ENCODE assay signal across 10 mouse cellular contexts in the genomic region with DNA sequence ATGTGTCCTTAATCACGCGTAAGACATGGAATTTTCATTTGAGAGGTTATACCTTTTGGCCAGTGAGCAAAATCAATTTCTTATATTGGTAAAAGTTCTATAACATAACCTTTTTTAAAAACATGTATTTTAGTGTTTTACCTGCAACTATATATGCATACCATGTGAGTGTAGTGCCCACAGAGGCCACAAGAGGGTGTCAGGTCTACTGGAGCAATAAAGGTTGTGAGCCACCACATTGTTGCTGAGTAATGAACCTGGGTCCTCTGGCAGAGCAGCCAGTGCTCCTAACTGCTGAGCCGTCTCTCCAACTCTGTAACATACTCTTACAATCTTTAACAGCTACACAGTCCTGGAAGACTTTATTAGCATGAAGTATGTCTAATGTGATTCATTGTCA. TPM values are rescaled to one million over a fixed set of nuclear protein-coding genes. Genes with fewer than 3 reads are reported as not detected.
DNase-seq lines count a peak whose midpoint lies in the region; TF ChIP-seq lines count a peak whose summit lies in the region.
"Had no signal": no experiment of that assay in that cellular context is flagged by ENCODE, and none has a peak within 500 bp of the region (broad histone marks: within the 10 kb centered on the region; RNA-seq: fewer than 3 reads in every experiment).

No protein-coding gene starts in this region.

- 95% methylated on average over 3 of the region's 3 CpGs for WGBS in kidney, adult 2 months

- H3K9ac ChIP-seq in CH12.LX (ENCODE audit: insufficient read depth, low read depth) = no peak overlapping the region
- H3K9ac ChIP-seq: embryonic facial prominence, embryonic 13.5 days had no signal

- H3K4me1 ChIP-seq in kidney, adult 2 months (ENCODE audit: control insufficient read depth, insufficient read depth, low read length) = no peaks in the 10 kb centered on the region
- peaks cover 0 to 15% of the 10 kb centered on the region in 2 experiments; a peak in 2 of 4 replicates for H3K4me1 ChIP-seq in CH12.LX (ENCODE audit: control insufficient read depth in 1 of 2, insufficient read depth in 2 of 2)
- H3K4me1 ChIP-seq: embryonic facial prominence, embryonic 13.5 days had no signal

- H3K27me3 ChIP-seq in kidney, adult 2 months (replicated peaks; ENCODE audit: control insufficient read depth, insufficient read depth, low read length) = no peaks in the 10 kb centered on the region
- no peaks in the 10 kb centered on the region for H3K27me3 ChIP-seq in CH12.LX (replicated peaks)
- H3K27me3 ChIP-seq: embryonic facial prominence, embryonic 13.5 days had no signal

- dilution Hi-C loops in CH12.LX (cut with MboI; ENCODE audit: extremely low pct_ligation_motif_present, extremely low pct_unique_long_range_greater_than_20kb, low sequenced_read_pairs) = no loop called here

- DNase-seq in kidney, adult 2 months = no peak
- no peak for DNase-seq in kidney, adult 11 months
- DNase-seq in CH12.LX (ENCODE audit: extremely low read depth) (peak; percentile 49), MN1 (ENCODE audit: low spot score) (no peak)
- peak; percentile 3 for DNase-seq in brain, embryonic 14.5 days (ENCODE audit: low read depth)
- DNase-seq in naive thymus-derived CD4-positive, alpha-beta T cell, adult 2 months (ENCODE audit: low read depth) = peak; percentile 69
- no peak for DNase-seq in frontal cortex, postnatal 10 days (ENCODE audit: low spot score in 2 of 2)
- no peak for DNase-seq in heart, adult 9 months (ENCODE audit: low spot score in 2 of 2)

- H3K4me3 ChIP-seq in kidney, adult 2 months (ENCODE audit: insufficient read depth, low read depth, low read length) = no peak overlapping the region
- H3K4me3 ChIP-seq in CH12.LX (replicated peaks in 1 of 3; ENCODE audit: low read depth in 2 of 3, low read length in 2 of 3, poor library complexity in 1 of 3) = no peak overlapping the region
- H3K4me3 ChIP-seq: embryonic facial prominence, embryonic 13.5 days had no signal

- H3K4me2 ChIP-seq in CH12.LX (ENCODE audit: insufficient read depth, low read depth, poor library complexity, severe bottlenecking) = no peak overlapping the region
- H3K4me2 ChIP-seq: embryonic facial prominence, embryonic 13.5 days had no signal

- no peaks in the 10 kb centered on the region for H3K79me2 ChIP-seq in CH12.LX (replicated peaks; ENCODE audit: control insufficient read depth, extremely low read depth, insufficient read depth, poor library complexity, severe bottlenecking)

- in situ Hi-C loops in CH12.LX (cut with MboI; ENCODE audit: low pct_ligation_motif_present, low pct_unique_long_range_greater_than_20kb, low sequenced_read_pairs) = loop anchor here (5.0 kb wide), 1 partner anchor 54 kb away; a partner anchor contains a TSS

- H3K36me3 ChIP-seq in kidney, adult 2 months (ENCODE audit: control insufficient read depth, insufficient read depth, low read length) = no peaks in the 10 kb centered on the region
- H3K36me3 ChIP-seq in CH12.LX (replicated peaks in 1 of 2; ENCODE audit: control insufficient read depth in 1 of 2, insufficient read depth in 1 of 2, low read length in 1 of 2) = peaks cover 2 to 36% of the 10 kb centered on the region in 2 experiments

- TF ChIP-seq RAD21 in CH12.LX (IDR thresholded peaks at IDR 0.05; ENCODE audit: low read depth, low read length) = peak; percentile 50

- no peak for TF ChIP-seq EP300 in CH12.LX (IDR thresholded peaks at IDR 0.05; ENCODE audit: low read length)

- H3K9me3 ChIP-seq in CH12.LX (replicated peaks; ENCODE audit: low read length) = peaks cover 3% of the 10 kb centered on the region
- H3K9me3 ChIP-seq: embryonic facial prominence, embryonic 13.5 days had no signal

- TF ChIP-seq POLR2A in kidney, adult 2 months (IDR thresholded peaks at IDR 0.05; ENCODE audit: low read depth, low read length) = no peak
- TF ChIP-seq POLR2A in CH12.LX (IDR thresholded peaks at IDR 0.05; ENCODE audit: low read depth, low read length) = no peak
- no peak for TF ChIP-seq POLR2A in brain, embryonic 14.5 days (IDR thresholded peaks at IDR 0.05; ENCODE audit: borderline replicate concordance, extremely low read depth, insufficient read depth, insufficient read length, poor library complexity, severe bottlenecking)

- H3K27ac ChIP-seq in kidney, adult 2 months (ENCODE audit: insufficient read depth, low read depth, low read length) = no peak overlapping the region
- H3K27ac ChIP-seq in CH12.LX (ENCODE audit: insufficient read depth, low read depth) = no peak overlapping the region
- H3K27ac ChIP-seq: embryonic facial prominence, embryonic 13.5 days had no signal

- peak; percentile 28 for TF ChIP-seq CTCF in kidney, adult 2 months (conservative IDR thresholded peaks at IDR 0.05; ENCODE audit: insufficient read depth, insufficient read length, low read depth, low read length)
- peak; percentile 47 to 72; a peak in 3 of 4 replicates for TF ChIP-seq CTCF in CH12.LX (conservative IDR thresholded peaks at IDR 0.05 in 1 of 2, IDR thresholded peaks at IDR 0.05 in 1 of 2; ENCODE audit: low read depth in 2 of 2, low read length in 2 of 2)
- peak; percentile 38; the same call in 1 of the 2 replicates for TF ChIP-seq CTCF in brain, embryonic 14.5 days (IDR thresholded peaks at IDR 0.05; ENCODE audit: borderline replicate concordance, extremely low read depth, insufficient read depth, insufficient read length)

TF ChIP-seq in CH12.LX, 34 proteins besides CTCF, POLR2A, EP300 and RAD21:
- TF ChIP-seq NRF1 (IDR thresholded peaks at IDR 0.05; ENCODE audit: low read depth, low read length) = no peak
- TF ChIP-seq GABPA (IDR thresholded peaks at IDR 0.05; ENCODE audit: insufficient replicate concordance, low read depth, low read length) = no peak
- TF ChIP-seq ETS1 (conservative IDR thresholded peaks at IDR 0.05; ENCODE audit: low read depth, low read length) = no peak
- TF ChIP-seq SMC3 (IDR thresholded peaks at IDR 0.05; ENCODE audit: low read depth, low read length) = peak; percentile 80
- no peak for TF ChIP-seq ELF1 (IDR thresholded peaks at IDR 0.05; ENCODE audit: low read depth, low read length)
- no peak for TF ChIP-seq CHD2 (IDR thresholded peaks at IDR 0.05; ENCODE audit: low read length)
- 0 out of 2 replicates have a peak, but pooled peaks have one; percentile 31 for TF ChIP-seq MAFK (IDR thresholded peaks at IDR 0.05; ENCODE audit: insufficient replicate concordance, low read length)
- no peak for TF ChIP-seq USF1 (IDR thresholded peaks at IDR 0.05; ENCODE audit: low read depth, low read length)
- no peak for TF ChIP-seq ZMIZ1 (IDR thresholded peaks at IDR 0.05; ENCODE audit: low read depth, low read length)
- TF ChIP-seq IRF4 (IDR thresholded peaks at IDR 0.05; ENCODE audit: low read depth, low read length) = no peak
- TF ChIP-seq JUND (conservative IDR thresholded peaks at IDR 0.05; ENCODE audit: low read depth, low read length) = no peak
- TF ChIP-seq HCFC1 (IDR thresholded peaks at IDR 0.05; ENCODE audit: low read depth, low read length) = no peak
- TF ChIP-seq MEF2A (IDR thresholded peaks at IDR 0.05; ENCODE audit: borderline replicate concordance, low read depth, low read length) = no peak
- no peak for TF ChIP-seq MYC (IDR thresholded peaks at IDR 0.05; ENCODE audit: low read depth, low read length)

RNA-seq across cellular contexts. Expression of a gene that starts 29.4 kb away (rescaled TPM):
- 3.3 and 4.7 TPM in 2 replicates for polyA plus RNA-seq in kidney, adult 2 months (2012; rRNA removed)
- total RNA-seq in CH12.LX (2012; rRNA removed) (47.6 and 60.3 TPM in 2 replicates), CH12.LX (2014; rRNA removed) (138 and 146 TPM in 2 replicates)
- 57.2 and 62.8 TPM in 2 replicates for polyA plus RNA-seq in CH12.LX (2012; ENCODE audit: insufficient read length, low read depth)
- 26.4 and 28.8 TPM in 2 replicates for polyA plus RNA-seq in brain, embryonic 14.5 days (2012; rRNA removed)

RNA-seq across cellular contexts. Expression of a gene that starts 52.5 kb away (rescaled TPM):
- polyA plus RNA-seq in kidney, adult 2 months (2012; rRNA removed) = 8.5 and 10.3 TPM in 2 replicates
- total RNA-seq in CH12.LX (2012; rRNA removed) (0.55 and 0.68 TPM in 2 replicates), CH12.LX (2014; rRNA removed) (0.34 and 0.44 TPM in 2 replicates)
- polyA plus RNA-seq in CH12.LX (2012; ENCODE audit: insufficient read length, low read depth) = 1.4 and 1.8 TPM in 2 replicates
- polyA plus RNA-seq in brain, embryonic 14.5 days (2012; rRNA removed) = 15.6 and 16.9 TPM in 2 replicates

RNA-seq across cellular contexts. Expression of a gene that starts 55.5 kb away (rescaled TPM):
- polyA plus RNA-seq in kidney, adult 2 months (2012; rRNA removed) = 0.12 and 0.13 TPM in 2 replicates
- not detected in 2 replicates for total RNA-seq in CH12.LX (2012; rRNA removed)
- 0.11 TPM in 1 of 2 replicates, not detected in the other for total RNA-seq in CH12.LX (2014; rRNA removed)
- not detected in 2 replicates for polyA plus RNA-seq in CH12.LX (2012; ENCODE audit: insufficient read length, low read depth)
- polyA plus RNA-seq in brain, embryonic 14.5 days (2012; rRNA removed) = 0.20 and 0.40 TPM in 2 replicates
- total RNA-seq: left cerebral cortex, postnatal 14 days had no signal
- polyA plus RNA-seq: embryonic facial prominence, embryonic 13.5 days had no signal

Comparison
In these comparisons a context has a peak if more than half of its experiments do, and no peak if none do; other contexts are left out.
1. DNase-seq: peak in CH12.LX (single experiment), brain, embryonic 14.5 days (single experiment) and naive thymus-derived CD4-positive, alpha-beta T cell, adult 2 months (single experiment); none in kidney, adult 2 months (single experiment), kidney, adult 11 months (single experiment), frontal cortex, postnatal 10 days (0 of 2), heart, adult 9 months (0 of 2) and MN1 (single experiment).
2. Peak in every context shown above with its lines, with median percentiles within 50 percentile points of each other: CTCF ChIP-seq.